Mouse (Mus musculus): ENCODE results near the gene Kdm5c. TPM values are rescaled to one million over a fixed set of nuclear protein-coding genes. Genes with fewer than 3 reads are reported as not detected.
"Not testable (repeated sequence)": the region's sequence is repeated elsewhere in the genome, so short reads cannot be mapped to it uniquely, and the experiment has no call there.

The Kdm5c gene
- total and polyA plus RNA-seq, 3 experiments: 21.6 to 59.3 (median 45.2) TPM

DNA sequence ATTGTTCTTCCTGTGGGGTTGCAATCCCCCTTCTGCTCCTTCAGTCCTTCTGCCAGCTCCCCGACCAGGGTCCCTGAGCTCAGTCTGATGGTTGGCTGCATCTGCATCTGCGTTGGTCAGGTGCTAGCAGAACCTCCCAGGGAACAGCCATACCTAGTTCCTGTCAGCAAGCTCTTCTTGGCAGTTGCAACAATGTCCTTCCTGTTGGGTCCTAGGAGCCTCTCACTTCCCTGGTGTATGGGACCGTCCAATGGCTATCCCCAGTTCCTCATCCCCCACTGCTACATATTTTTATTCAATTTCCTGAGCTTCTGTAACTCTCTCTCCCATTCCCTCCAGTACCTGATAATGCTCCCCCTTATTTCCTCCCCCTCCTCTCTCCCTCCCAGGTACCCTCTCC is 51.9 kb downstream of the Kdm5c start:
- DNase-seq (ENCODE audit: extremely low read depth): no peak
- dilution Hi-C loops (cut with MboI; ENCODE audit: extremely low pct_ligation_motif_present, extremely low pct_unique_long_range_greater_than_20kb, low sequenced_read_pairs) (no loop called here), in situ Hi-C loops (cut with MboI; ENCODE audit: low pct_ligation_motif_present, low pct_unique_long_range_greater_than_20kb, low sequenced_read_pairs) (no loop called here)
- Histone ChIP-seq H3K27ac (ENCODE audit: insufficient read depth, low read depth) (no peak overlapping the region), H3K4me2 (ENCODE audit: insufficient read depth, low read depth, poor library complexity, severe bottlenecking) (no peak overlapping the region), H3K9me3 (replicated peaks; ENCODE audit: low read length) (no peaks in the 10 kb centered on the region), H3K4me1 (ENCODE audit: control insufficient read depth in 1 of 2, insufficient read depth in 2 of 2) (no peaks in the 10 kb centered on the region), H3K79me2 (replicated peaks; ENCODE audit: control insufficient read depth, extremely low read depth, insufficient read depth, poor library complexity, severe bottlenecking) (no peaks in the 10 kb centered on the region), H3K27me3 (replicated peaks) (no peaks in the 10 kb centered on the region), H3K4me3 (replicated peaks in 1 of 3; ENCODE audit: low read depth in 2 of 3, low read length in 2 of 3, poor library complexity in 1 of 3) (no peak overlapping the region), H3K9ac (ENCODE audit: insufficient read depth, low read depth) (no peak overlapping the region), H3K36me3 (replicated peaks in 1 of 2; ENCODE audit: control insufficient read depth in 1 of 2, insufficient read depth in 1 of 2, low read length in 1 of 2) (no peaks in the 10 kb centered on the region)
- TF ChIP-seq CHD1 (IDR thresholded peaks at IDR 0.05; ENCODE audit: low read depth, low read length): no peak
- TF ChIP-seq JUND (conservative IDR thresholded peaks at IDR 0.05; ENCODE audit: low read depth, low read length): no peak
- TF ChIP-seq RAD21 (IDR thresholded peaks at IDR 0.05; ENCODE audit: low read depth, low read length): no peak
- no peak for TF ChIP-seq ETS1 (conservative IDR thresholded peaks at IDR 0.05; ENCODE audit: low read depth, low read length)
- no peak for TF ChIP-seq ZMIZ1 (IDR thresholded peaks at IDR 0.05; ENCODE audit: low read depth, low read length)
- no peak for TF ChIP-seq ELF1 (IDR thresholded peaks at IDR 0.05; ENCODE audit: low read depth, low read length)
- no peak for TF ChIP-seq BHLHE40 (IDR thresholded peaks at IDR 0.05; ENCODE audit: low read depth, low read length)
- TF ChIP-seq MAFK (IDR thresholded peaks at IDR 0.05; ENCODE audit: insufficient replicate concordance, low read length): no peak
- no peak for TF ChIP-seq ZNF384 (IDR thresholded peaks at IDR 0.05; ENCODE audit: low read depth, low read length)
- no peak for TF ChIP-seq E2F4 (IDR thresholded peaks at IDR 0.05; ENCODE audit: insufficient replicate concordance, low read depth, low read length)
- no peak for TF ChIP-seq ZKSCAN1 (IDR thresholded peaks at IDR 0.05; ENCODE audit: borderline replicate concordance, low read depth, low read length)
- no peak for TF ChIP-seq MYC (IDR thresholded peaks at IDR 0.05; ENCODE audit: low read depth, low read length)
- TF ChIP-seq NELFE (IDR thresholded peaks at IDR 0.05; ENCODE audit: low read depth, low read length): no peak
- TF ChIP-seq POLR2A (IDR thresholded peaks at IDR 0.05; ENCODE audit: low read depth, low read length): no peak
- no peak for TF ChIP-seq TCF12 (IDR thresholded peaks at IDR 0.05; ENCODE audit: low read depth, low read length)
- no peak for TF ChIP-seq HCFC1 (IDR thresholded peaks at IDR 0.05; ENCODE audit: low read depth, low read length)
- TF ChIP-seq MXI1 (IDR thresholded peaks at IDR 0.05; ENCODE audit: low read depth, low read length): no peak
- no peak for TF ChIP-seq SMC3 (IDR thresholded peaks at IDR 0.05; ENCODE audit: low read depth, low read length)
- TF ChIP-seq USF1 (IDR thresholded peaks at IDR 0.05; ENCODE audit: low read depth, low read length): no peak

DNA sequence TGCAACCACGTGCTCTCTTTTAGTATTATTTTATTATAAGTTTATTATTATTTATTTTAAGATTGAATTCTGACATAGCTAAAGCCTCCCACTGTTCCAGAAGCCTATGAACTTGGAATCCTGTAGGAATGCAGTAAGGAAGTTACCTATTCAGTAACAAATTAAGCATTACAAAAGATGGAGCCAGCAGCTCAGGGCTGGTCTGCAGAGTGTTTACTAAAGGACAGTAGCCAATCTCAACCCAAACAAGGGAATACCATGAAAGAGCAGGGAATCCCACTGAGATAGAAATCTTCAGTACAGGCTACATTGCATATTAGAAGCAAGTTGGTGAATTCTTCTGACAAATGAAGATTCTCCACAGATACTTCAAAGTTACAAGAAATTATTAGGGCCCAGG is 54.2 kb downstream of the Kdm5c start:
- in situ Hi-C loops (cut with MboI; ENCODE audit: low pct_ligation_motif_present, low pct_unique_long_range_greater_than_20kb, low sequenced_read_pairs); H3K27ac ChIP-seq (ENCODE audit: insufficient read depth, low read depth); H3K79me2 ChIP-seq (replicated peaks; ENCODE audit: control insufficient read depth, extremely low read depth, insufficient read depth, poor library complexity, severe bottlenecking); H3K4me2 ChIP-seq (ENCODE audit: insufficient read depth, low read depth, poor library complexity, severe bottlenecking); H3K9me3 ChIP-seq (replicated peaks; ENCODE audit: low read length); DNase-seq (ENCODE audit: extremely low read depth); dilution Hi-C loops (cut with MboI; ENCODE audit: extremely low pct_ligation_motif_present, extremely low pct_unique_long_range_greater_than_20kb, low sequenced_read_pairs); H3K27me3 ChIP-seq (replicated peaks); H3K9ac ChIP-seq (ENCODE audit: insufficient read depth, low read depth); H3K36me3 ChIP-seq (replicated peaks in 1 of 2; ENCODE audit: control insufficient read depth in 1 of 2, insufficient read depth in 1 of 2, low read length in 1 of 2); H3K4me1 ChIP-seq (ENCODE audit: control insufficient read depth in 1 of 2, insufficient read depth in 2 of 2); H3K4me3 ChIP-seq (replicated peaks in 1 of 3; ENCODE audit: low read depth in 2 of 3, low read length in 2 of 3, poor library complexity in 1 of 3): not testable (repeated sequence)
